Mouse (Mus musculus) liver, postnatal 0 days (tissue): Measurements from ENCODE around the gene Cbfb. TPM values are rescaled to one million over a fixed set of nuclear protein-coding genes. Genes with fewer than 3 reads are reported as not detected.

ENCODE experiments used
- ATAC-seq: fragments of 200-750 bp; cut with Nextera tagmentation; 2 replicates; pipeline ENCODE4 v1.8.0; 2017; ENCODE audit warnings: mild to moderate bottlenecking, moderate library complexity
- DNase-seq: peaks from one replicate; pipeline ENCODE4 v3.0.0-alpha.2; 2016
- H3K27ac ChIP-seq: fragments of 300-500 bp; sonication (generic); 2 replicates; pipeline ENCODE4 v1.5.1; 2014; ENCODE audit warnings: antibody characterized with exemption, moderate library complexity, mild to moderate bottlenecking, low read depth
- H3K27me3 ChIP-seq: fragments of 300-500 bp; sonication (generic); 2 replicates; pipeline ENCODE4 v1.6.1; 2014; ENCODE audit warnings: low read length, control low read depth, mixed read lengths; ENCODE audit not compliant: insufficient read depth
- H3K36me3 ChIP-seq: fragments of 300-500 bp; sonication (generic); replicated peaks from 2 replicates; pipeline ENCODE4 v1.6.1; 2014; ENCODE audit warnings: mild to moderate bottlenecking, control low read depth, low read length, moderate library complexity, mixed read lengths; ENCODE audit not compliant: insufficient read depth
- H3K4me1 ChIP-seq: fragments of 300-500 bp; sonication (generic); 2 replicates; pipeline ENCODE4 v1.6.1; 2014; ENCODE audit warnings: antibody characterized with exemption, mild to moderate bottlenecking, control low read depth; ENCODE audit not compliant: insufficient read depth
- H3K4me2 ChIP-seq: fragments of 300-500 bp; sonication (generic); 2 replicates; pipeline ENCODE4 v1.6.1; 2014; ENCODE audit warnings: low read depth, mild to moderate bottlenecking, low read length, moderate library complexity, mixed read lengths
- H3K4me3 ChIP-seq: fragments of 300-500 bp; sonication (generic); 2 replicates; pipeline ENCODE4 v1.5.1; 2014; ENCODE audit warnings: low read depth, low read length
- H3K9ac ChIP-seq: fragments of 300-500 bp; sonication (generic); replicated peaks from 2 replicates; pipeline ENCODE4 v1.6.1; 2014; ENCODE audit warnings: mild to moderate bottlenecking, moderate library complexity
- H3K9me3 ChIP-seq: fragments of 300-500 bp; sonication (generic); 2 replicates; pipeline ENCODE4 v1.6.1; 2016; ENCODE audit warnings: mild to moderate bottlenecking, control low read depth, low read length, mixed read lengths
- CTCF ChIP-seq: sonication (generic); IDR thresholded peaks from 2 replicates; pipeline ENCODE4 v1.5.1; 2016; ENCODE audit warnings: antibody characterized with exemption, low read depth
- EP300 ChIP-seq: IDR thresholded peaks from 2 replicates; pipeline ENCODE4 v1.6.1; 2016; ENCODE audit warnings: antibody characterized with exemption, low read depth, mild to moderate bottlenecking
- WGBS: fragments of 180-500 bp; shearing (Covaris S2); extraction: QIAGEN DNeasy Blood & Tissue Kit; methylation state at CpG from one replicate; pipeline ENCODE4 v1.1.7; 2014; ENCODE audit not compliant: insufficient replicate concordance; 5-methylcytosine and 5-hydroxymethylcytosine counted together
- polyA plus RNA-seq: library from polyadenylated mRNA; unstranded; fragments of >200 nt; fragmentation: Nextera tagmentation; extraction: Ambion mirVana; gene quantifications from 2 replicates; pipeline ENCODE4 v1.2.1, GENCODE M21; 2015

Gene Cbfb
- polyA plus RNA-seq, 1 experiment from 2014 or later = 10.7 TPM

DNA sequence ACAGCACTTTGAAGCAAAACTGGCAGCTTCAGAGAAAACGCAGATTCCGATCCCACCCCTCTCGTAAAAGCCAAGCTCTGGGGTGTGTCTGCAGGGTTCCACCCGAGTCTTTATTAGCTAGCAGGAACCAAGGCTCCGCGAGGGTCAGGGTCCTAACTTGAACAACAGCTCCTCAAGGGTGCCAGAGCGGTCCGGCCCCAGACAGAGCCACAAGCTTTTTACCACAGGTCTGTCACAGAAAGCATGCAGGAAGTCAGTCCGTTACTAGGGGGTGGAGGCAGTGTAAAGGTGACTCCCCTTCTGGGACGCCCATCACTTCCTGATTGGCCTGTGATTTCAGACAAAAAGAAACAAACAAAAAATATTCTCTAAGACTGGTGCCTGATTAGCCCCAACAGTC lies 94.7 kb downstream of the Cbfb start:
- Histone ChIP-seq H3K4me3 (peak overlapping the region; percentile 83), H3K27ac (0 out of 2 replicates have a peak overlapping the region, but pooled peaks have one; percentile 22), H3K9ac (peak overlapping the region; percentile 78), H3K36me3 (no peaks in the 10 kb centered on the region), H3K9me3 (no peaks in the 10 kb centered on the region), H3K27me3 (peaks cover 34% of the 10 kb centered on the region), H3K4me1 (peaks cover 44% of the 10 kb centered on the region), H3K4me2 (peak overlapping the region; percentile 100)
- TF ChIP-seq CTCF = no peak
- no peak for TF ChIP-seq EP300
- no peak for ATAC-seq
- DNase-seq = no peak
- WGBS = 9% methylated on average over 10 of the region's 10 CpGs

DNA sequence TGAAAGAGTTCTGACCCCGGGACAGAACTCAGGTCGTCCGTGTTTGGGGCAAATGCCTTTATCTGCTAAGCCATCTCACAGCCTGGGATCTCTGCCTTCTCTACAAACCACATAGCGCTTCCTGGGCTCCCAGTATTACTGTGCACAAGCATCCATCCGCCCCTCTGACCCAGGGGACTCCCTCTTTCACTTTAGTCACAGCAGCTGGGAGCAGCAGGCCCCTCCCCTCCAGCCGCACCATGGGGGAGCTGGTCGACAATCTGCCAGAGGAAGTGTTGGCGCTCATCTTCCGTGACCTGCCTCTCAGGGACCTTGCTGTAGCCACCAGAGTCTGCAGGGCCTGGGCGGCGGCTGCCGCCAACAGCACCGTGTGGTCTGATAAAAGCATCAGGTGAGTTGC lies 96.3 kb downstream of the Cbfb start:
- ATAC-seq = no peak
- H3K27ac ChIP-seq = no peak overlapping the region
- 43% methylated on average over 13 of the region's 13 CpGs for WGBS
- no peaks in the 10 kb centered on the region for H3K36me3 ChIP-seq
- no peak overlapping the region for H3K4me3 ChIP-seq
- H3K9me3 ChIP-seq = no peaks in the 10 kb centered on the region
- no peak overlapping the region for H3K4me2 ChIP-seq
- H3K27me3 ChIP-seq = peaks cover 51% of the 10 kb centered on the region
- peak; percentile 49 for DNase-seq
- H3K4me1 ChIP-seq = peaks cover 38% of the 10 kb centered on the region
- H3K9ac ChIP-seq = no peak overlapping the region
- TF ChIP-seq CTCF (no peak), EP300 (no peak)

Other genes with a start within 250 kb of the Cbfb start
- gene Ces2e, start 244.4 kb upstream of the Cbfb start, polyA plus RNA-seq = 13.5 and 14.6 TPM in 2 replicates
- not detected in 2 replicates for gene Ces2f, start 223.3 kb upstream of the Cbfb start, polyA plus RNA-seq
- gene Ces2g, start 209.0 kb upstream of the Cbfb start, polyA plus RNA-seq = 12.0 and 13.1 TPM in 2 replicates
- not detected in 2 replicates for gene Ces2h, start 169.8 kb upstream of the Cbfb start, polyA plus RNA-seq
- gene Ces3a, start 122.1 kb upstream of the Cbfb start, polyA plus RNA-seq = 97.8 and 102 TPM in 2 replicates
- gene Ces3b, start 86.9 kb upstream of the Cbfb start, polyA plus RNA-seq = 0.11 and 0.21 TPM in 2 replicates
- 0.07 TPM in 1 of 2 replicates, not detected in the other for gene Ces4a, start 38.9 kb upstream of the Cbfb start, polyA plus RNA-seq
- gene D230025D16Rik, start 54.5 kb downstream of the Cbfb start, polyA plus RNA-seq = 24.2 and 30.9 TPM in 2 replicates
- gene B3gnt9, start 84.5 kb downstream of the Cbfb start, polyA plus RNA-seq = 1.6 and 2.0 TPM in 2 replicates
- 14.3 and 15.1 TPM in 2 replicates for gene Tradd, start 93.9 kb downstream of the Cbfb start, polyA plus RNA-seq
- gene Fbxl8, start 94.0 kb downstream of the Cbfb start, polyA plus RNA-seq = 0.95 and 1.2 TPM in 2 replicates
- gene Hsf4, start 99.1 kb downstream of the Cbfb start, polyA plus RNA-seq = not detected in 2 replicates
- 0.05 and 0.24 TPM in 2 replicates for gene Nol3, start 105.5 kb downstream of the Cbfb start, polyA plus RNA-seq
- gene 4931428F04Rik, start 119.2 kb downstream of the Cbfb start, polyA plus RNA-seq = 0.38 and 0.65 TPM in 2 replicates
- gene Exoc3l, start 125.4 kb downstream of the Cbfb start, polyA plus RNA-seq = 6.6 and 7.1 TPM in 2 replicates
- gene E2f4, start 127.0 kb downstream of the Cbfb start, polyA plus RNA-seq = 62.9 and 65.7 TPM in 2 replicates
- 7.8 TPM in 2 replicates for gene Elmo3, start 134.9 kb downstream of the Cbfb start, polyA plus RNA-seq
- gene Lrrc29, start 155.6 kb downstream of the Cbfb start, polyA plus RNA-seq = 7.7 and 7.8 TPM in 2 replicates
- 75.2 and 75.4 TPM in 2 replicates for gene Tmem208, start 155.7 kb downstream of the Cbfb start, polyA plus RNA-seq
- 0.70 and 0.82 TPM in 2 replicates for gene Fhod1, start 177.3 kb downstream of the Cbfb start, polyA plus RNA-seq
- 0.09 and 0.16 TPM in 2 replicates for gene Slc9a5, start 178.2 kb downstream of the Cbfb start, polyA plus RNA-seq
- not detected in 2 replicates for gene Plekhg4, start 202.6 kb downstream of the Cbfb start, polyA plus RNA-seq
- gene Kctd19, start 242.8 kb downstream of the Cbfb start, polyA plus RNA-seq = not detected in 2 replicates
- gene Lrrc36, start 242.9 kb downstream of the Cbfb start, polyA plus RNA-seq = 0.09 and 0.11 TPM in 2 replicates